In the genomic region with DNA sequence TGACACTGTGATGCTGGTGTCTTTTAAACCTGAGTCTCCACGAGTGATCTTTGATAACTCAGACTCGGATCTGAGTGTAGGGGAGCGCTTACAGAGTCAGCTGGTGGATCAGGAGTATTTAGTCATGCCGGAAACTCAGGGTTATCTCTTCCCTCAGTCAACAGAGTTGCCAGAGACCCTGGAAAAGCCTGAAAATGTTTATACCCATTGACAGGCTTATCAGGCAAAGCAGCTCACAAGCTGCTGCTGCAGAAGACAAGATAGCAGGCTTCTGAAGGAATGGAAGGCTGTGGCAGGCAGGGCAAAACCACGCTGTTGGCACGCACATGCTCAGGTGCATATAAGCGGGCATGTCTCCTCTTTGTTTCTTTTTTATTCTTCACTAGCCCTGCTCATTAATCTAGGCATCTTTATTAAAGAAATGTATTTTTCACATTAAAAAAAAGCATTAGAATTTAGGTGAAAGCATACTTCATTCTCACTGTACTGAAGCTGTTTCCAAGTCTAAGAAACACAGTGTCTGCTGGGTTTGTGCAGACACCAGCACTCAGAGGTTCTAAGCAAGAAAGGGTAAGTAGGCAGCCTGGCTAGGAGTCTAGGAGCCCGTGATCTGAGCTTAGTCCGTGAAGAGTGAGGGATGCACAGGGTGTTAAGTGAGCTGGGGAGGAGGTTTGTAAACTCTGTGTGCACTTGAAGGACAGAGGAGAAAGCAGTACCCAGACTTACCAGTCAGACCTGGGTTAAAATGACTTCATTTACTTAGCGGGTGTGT, we compare ENCODE assay signal across 13 mouse cellular contexts. TPM values are rescaled to one million over a fixed set of nuclear protein-coding genes. Genes with fewer than 3 reads are reported as not detected.
DNase-seq lines count a peak whose midpoint lies in the region; ATAC-seq and TF ChIP-seq lines count a peak whose summit lies in the region.
"Had no signal": no experiment of that assay in that cellular context is flagged by ENCODE, and none has a peak within 500 bp of the region (broad histone marks: within the 10 kb centered on the region; RNA-seq: fewer than 3 reads in every experiment).

No protein-coding gene starts in this region.

- H3K4me2 ChIP-seq in heart, embryonic 16.5 days (ENCODE audit: low read depth, low read length), result peak overlapping the region; percentile 17

- DNase-seq in heart, postnatal 36 days, result no peak
- peak; percentile 85 for DNase-seq in liver
- peak; percentile 55 to 77 for DNase-seq in spleen, postnatal 10 days (ENCODE audit: low spot score in 2 of 2)
- DNase-seq in left cerebral cortex, postnatal 4 days, result no peak
- no peak for DNase-seq in Muller cell, postnatal 12 days (ENCODE audit: inconsistent ontology term)
- no peak for DNase-seq in adrenal gland, adult 8-10 months
- DNase-seq: kidney, adult 18-20 months; right cerebral cortex, postnatal 4 days; thymus, postnatal 4 days had no signal

- WGBS in heart, embryonic 16.5 days, result 26% methylated on average over 10 of the region's 10 CpGs
- 35% methylated on average over 10 of the region's 10 CpGs for WGBS in bone marrow, adult 2 months

- no peak for ATAC-seq in heart, embryonic 16.5 days (replicated peaks; ENCODE audit: extremely low read depth, insufficient read depth, low FRiP score)
- ATAC-seq: forebrain, embryonic 16.5 days had no signal

- no peak for TF ChIP-seq POLR2A in bone marrow, adult 2 months (IDR thresholded peaks at IDR 0.05; ENCODE audit: borderline replicate concordance, control insufficient read depth, low read depth, low read length)

- H3K4me1 ChIP-seq in heart, embryonic 16.5 days (ENCODE audit: control insufficient read depth, insufficient read depth, low read length), result peaks cover 9% of the 10 kb centered on the region
- H3K4me1 ChIP-seq in bone marrow, adult 2 months (ENCODE audit: control insufficient read depth, insufficient read depth, low read length), result no peaks in the 10 kb centered on the region
- H3K4me1 ChIP-seq: embryonic facial prominence, embryonic 10.5 days had no signal

- H3K9me3 ChIP-seq in heart, embryonic 16.5 days (replicated peaks; ENCODE audit: control insufficient read depth, low read length), result no peaks in the 10 kb centered on the region
- H3K9me3 ChIP-seq: embryonic facial prominence, embryonic 10.5 days had no signal

- no peak overlapping the region for H3K27ac ChIP-seq in heart, embryonic 16.5 days (ENCODE audit: low read length)
- peak overlapping the region; percentile 56 for H3K27ac ChIP-seq in bone marrow, adult 2 months (ENCODE audit: control insufficient read depth, insufficient read depth, low read depth, low read length, poor library complexity)
- H3K27ac ChIP-seq: embryonic facial prominence, embryonic 10.5 days had no signal

- no peak overlapping the region for H3K4me3 ChIP-seq in heart, embryonic 16.5 days (ENCODE audit: low read length)
- H3K4me3 ChIP-seq in bone marrow, adult 2 months (replicated peaks; ENCODE audit: control insufficient read depth, low read depth, low read length), result no peak overlapping the region
- H3K4me3 ChIP-seq: embryonic facial prominence, embryonic 10.5 days had no signal

- no peaks in the 10 kb centered on the region for H3K36me3 ChIP-seq in heart, embryonic 16.5 days (ENCODE audit: control insufficient read depth, insufficient read depth)
- H3K36me3 ChIP-seq: embryonic facial prominence, embryonic 10.5 days had no signal

- intact Hi-C loops in heart, postnatal 36 days (cut with DNase I), result no loop called here
- intact Hi-C loops in left cerebral cortex, postnatal 4 days (cut with DNase I), result no loop called here

- no peak for TF ChIP-seq CTCF in bone marrow, adult 2 months (IDR thresholded peaks at IDR 0.05; ENCODE audit: control insufficient read depth, insufficient read depth, low read length)

- no peaks in the 10 kb centered on the region for H3K27me3 ChIP-seq in heart, embryonic 16.5 days (ENCODE audit: control insufficient read depth, insufficient read depth, low read length)

- no peak overlapping the region for H3K9ac ChIP-seq in heart, embryonic 16.5 days (ENCODE audit: low read length)

RNA-seq across cellular contexts. Expression of gene Tom1l1, which starts 39.4 kb away (rescaled TPM):
- 28.7 and 31.2 TPM in 2 replicates for polyA plus RNA-seq in heart, embryonic 16.5 days (2015; fragmentation: Nextera tagmentation; extraction: Ambion mirVana)
- total RNA-seq in heart, postnatal 36 days (2021), result 10 to 100 TPM; 17.6 to 17.7 TPM
- polyA plus RNA-seq in bone marrow, adult 2 months (2011; ENCODE audit: insufficient read depth, insufficient read length, low replicate concordance, missing spikeins), result 21.7 and 24.3 TPM in 2 replicates
- 10 to 100 TPM; 15.1 to 15.8 TPM for total RNA-seq in left cerebral cortex, postnatal 4 days (2021)
- total RNA-seq in adrenal gland, adult 8-10 months (2022), result 10 to 100 TPM; 27.6 to 62.7 (median 44.1) TPM

Comparison
In these comparisons a context has a peak if more than half of its experiments do, and no peak if none do; other contexts are left out.
1. DNase-seq: peak in liver (single experiment) and spleen, postnatal 10 days (2 of 2); none in heart, postnatal 36 days (0 of 2), left cerebral cortex, postnatal 4 days (single experiment), Muller cell, postnatal 12 days (single experiment) and adrenal gland, adult 8-10 months (single experiment).